Mouse (Mus musculus) midbrain, embryonic 14.5 days (tissue): Measurements from ENCODE around the gene Lrrc10b. TPM values are rescaled to one million over a fixed set of nuclear protein-coding genes. Genes with fewer than 3 reads are reported as not detected.

ENCODE experiments used
- polyA plus RNA-seq: library from polyadenylated mRNA; unstranded; fragments of >200 nt; fragmentation: Nextera tagmentation; extraction: Ambion mirVana; gene quantifications from 2 replicates; pipeline ENCODE4 v1.2.1, GENCODE M21; 2014

Lrrc10b gene
- polyA plus RNA-seq, 1 experiment from 2014 or later = 0.91 TPM

Other genes starting within 250 kb of the Lrrc10b start
- gene Myrf, start 216.7 kb downstream of the Lrrc10b start, polyA plus RNA-seq = 0.49 and 0.75 TPM in 2 replicates
- gene Dagla, start 152.6 kb downstream of the Lrrc10b start, polyA plus RNA-seq = 9.4 and 9.8 TPM in 2 replicates
- 10.1 and 15.4 TPM in 2 replicates for gene Syt7, start 68.4 kb downstream of the Lrrc10b start, polyA plus RNA-seq
- gene Ppp1r32, start 25.5 kb upstream of the Lrrc10b start, polyA plus RNA-seq = 1.4 and 1.6 TPM in 2 replicates
- gene Cpsf7, start 67.8 kb upstream of the Lrrc10b start, polyA plus RNA-seq = 52.9 and 66.0 TPM in 2 replicates
- 67.6 and 69.6 TPM in 2 replicates for gene Sdhaf2, start 68.7 kb upstream of the Lrrc10b start, polyA plus RNA-seq
- 60.0 and 65.8 TPM in 2 replicates for gene Tmem216, start 98.8 kb upstream of the Lrrc10b start, polyA plus RNA-seq
- 17.8 and 20.5 TPM in 2 replicates for gene Cyb561a3, start 119.7 kb upstream of the Lrrc10b start, polyA plus RNA-seq
- 42.1 and 44.3 TPM in 2 replicates for gene Tmem138, start 119.9 kb upstream of the Lrrc10b start, polyA plus RNA-seq
- gene Ddb1, start 147.9 kb upstream of the Lrrc10b start, polyA plus RNA-seq = 208 and 247 TPM in 2 replicates
- gene Tkfc, start 148.2 kb upstream of the Lrrc10b start, polyA plus RNA-seq = 27.5 and 29.1 TPM in 2 replicates
- 0.53 and 0.83 TPM in 2 replicates for gene Vwce, start 176.7 kb upstream of the Lrrc10b start, polyA plus RNA-seq
- not detected in 2 replicates for gene Pga5, start 220.6 kb upstream of the Lrrc10b start, polyA plus RNA-seq
- 27.3 and 32.1 TPM in 2 replicates for gene Vps37c, start 231.3 kb upstream of the Lrrc10b start, polyA plus RNA-seq